Mouse (Mus musculus) C2C12 (cell line): Measurements from ENCODE around the gene Ranbp2. TPM values are rescaled to one million over a fixed set of nuclear protein-coding genes. Genes with fewer than 3 reads are reported as not detected.
"Not testable (repeated sequence)": the region's sequence is repeated elsewhere in the genome, so short reads cannot be mapped to it uniquely, and the experiment has no call there.

Experiments
- H3K27me3 ChIP-seq: one replicate; pipeline ENCODE4 v1.6.1; 2011; ENCODE audit not compliant: control insufficient read depth, insufficient read depth, insufficient read length
- H3K36me3 ChIP-seq: one replicate; pipeline ENCODE4 v1.6.1; 2011; ENCODE audit not compliant: control insufficient read depth, insufficient read depth
- H3K4me3 ChIP-seq: one replicate; pipeline ENCODE4 v1.5.1; 2011; ENCODE audit warnings: mild to moderate bottlenecking, control low read depth; ENCODE audit not compliant: poor library complexity, insufficient read depth, severe bottlenecking
- H3K79me2 ChIP-seq: one replicate; pipeline ENCODE4 v1.6.1; 2011; ENCODE audit not compliant: control insufficient read depth, insufficient read depth
- H3K79me3 ChIP-seq: one replicate; pipeline ENCODE4 v1.6.1; 2011; ENCODE audit warnings: low read depth, control low read depth
- H3ac ChIP-seq: one replicate; pipeline ENCODE3; 2011; ENCODE audit warnings: low read depth; ENCODE audit not compliant: control insufficient read depth, insufficient read length
- CEBPB ChIP-seq: IDR thresholded peaks from one replicate; pipeline ENCODE4 v1.6.1; 2011; ENCODE audit warnings: low read depth, mild to moderate bottlenecking, control low read depth, moderate library complexity
- CTCF ChIP-seq: IDR thresholded peaks from one replicate; pipeline ENCODE4 v1.5.1; 2011; ENCODE audit not compliant: control insufficient read depth, insufficient read depth, insufficient read length
- FOSL1 ChIP-seq: IDR thresholded peaks from one replicate; pipeline ENCODE4 v1.8.0; 2011; ENCODE audit warnings: mild to moderate bottlenecking, low read length; ENCODE audit not compliant: poor library complexity, insufficient read depth, severe bottlenecking
- MAX ChIP-seq: IDR thresholded peaks from one replicate; pipeline ENCODE4 v1.6.1; 2011; ENCODE audit warnings: mild to moderate bottlenecking, control low read depth
- MYOD1 ChIP-seq: IDR thresholded peaks from one replicate; pipeline ENCODE4 v1.6.1; 2011; ENCODE audit warnings: low read depth; ENCODE audit not compliant: control insufficient read depth, insufficient read length
- MYOG ChIP-seq: IDR thresholded peaks from one replicate; pipeline ENCODE4 v1.6.1; 2011; ENCODE audit not compliant: control insufficient read depth, insufficient read length; ENCODE audit errors: extremely low read depth
- USF1 ChIP-seq: IDR thresholded peaks from one replicate; pipeline ENCODE4 v1.6.1; 2011; ENCODE audit warnings: low read depth, mild to moderate bottlenecking, control low read depth, moderate library complexity
- polyA plus RNA-seq: library from polyadenylated mRNA; unstranded; fragments of >200 nt; fragmentation: generic; extraction: Trizol; gene quantifications from one replicate; pipeline ENCODE4 v1.2.1, GENCODE M21; 2012; ENCODE audit warnings: missing spikeins

The Ranbp2 gene
- polyA plus RNA-seq, 1 experiment, result 8.4 TPM

DNA sequence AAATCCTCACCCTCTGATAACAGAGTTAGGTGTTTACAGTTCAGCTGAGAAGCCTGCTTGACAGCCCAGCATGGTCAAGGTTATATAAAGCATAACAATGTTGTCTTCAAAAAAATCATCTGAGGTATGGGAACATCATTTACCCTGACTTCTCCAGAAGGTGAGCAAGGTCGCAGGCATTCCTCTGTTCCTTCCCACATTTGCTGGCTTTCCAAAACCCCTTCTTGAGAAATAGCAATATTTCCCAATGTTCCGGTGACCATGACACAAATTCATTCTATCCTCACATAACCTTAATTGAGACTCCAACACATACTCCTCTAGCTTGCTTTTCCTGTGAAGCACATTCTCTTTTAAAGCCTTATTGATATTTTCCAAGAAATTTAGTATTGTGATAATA, 51.8 kb downstream of the Ranbp2 start:
- Histone ChIP-seq H3K36me3 (peaks cover 32% of the 10 kb centered on the region), H3K79me2 (peaks cover 11% of the 10 kb centered on the region), H3K4me3 (peak overlapping the region; percentile 63), H3K79me3 (no peaks in the 10 kb centered on the region), H3K27me3 (no peaks in the 10 kb centered on the region), H3ac (no peak overlapping the region)
- TF ChIP-seq CTCF, result no peak
- no peak for TF ChIP-seq FOSL1
- TF ChIP-seq CEBPB, result no peak
- no peak for TF ChIP-seq MAX
- no peak for TF ChIP-seq MYOD1
- TF ChIP-seq USF1, result no peak
- no peak for TF ChIP-seq MYOG

DNA sequence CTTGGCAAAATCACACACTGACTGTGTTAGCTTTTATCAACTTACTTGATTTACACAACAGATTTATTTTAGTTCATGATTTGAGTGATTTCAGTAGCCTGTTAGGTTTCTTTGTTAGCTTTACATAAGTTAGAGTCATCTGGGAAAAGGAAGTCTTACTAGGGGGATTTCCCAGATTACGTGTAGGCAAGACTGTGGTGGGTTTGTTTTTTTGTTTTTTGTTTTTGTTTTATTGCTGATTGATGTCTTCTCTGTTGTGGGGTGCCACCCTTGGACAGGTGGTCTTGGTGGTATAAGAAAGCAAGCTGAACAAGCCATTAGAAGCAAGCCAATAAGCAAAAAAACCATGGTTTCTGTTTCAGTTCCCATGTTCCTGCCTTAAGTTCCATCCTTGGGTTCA, 82.6 kb downstream of the Ranbp2 start:
- no peak for TF ChIP-seq CEBPB
- TF ChIP-seq USF1, result no peak
- TF ChIP-seq MAX, result no peak
- TF ChIP-seq MYOD1, result no peak
- no peak for TF ChIP-seq MYOG
- TF ChIP-seq FOSL1, result no peak
- no peak for TF ChIP-seq CTCF
- Histone ChIP-seq H3K36me3 (peaks cover 10% of the 10 kb centered on the region), H3K79me2 (no peaks in the 10 kb centered on the region), H3K27me3 (no peaks in the 10 kb centered on the region), H3K4me3 (no peak overlapping the region), H3K79me3 (no peaks in the 10 kb centered on the region), H3ac (no peak overlapping the region)

DNA sequence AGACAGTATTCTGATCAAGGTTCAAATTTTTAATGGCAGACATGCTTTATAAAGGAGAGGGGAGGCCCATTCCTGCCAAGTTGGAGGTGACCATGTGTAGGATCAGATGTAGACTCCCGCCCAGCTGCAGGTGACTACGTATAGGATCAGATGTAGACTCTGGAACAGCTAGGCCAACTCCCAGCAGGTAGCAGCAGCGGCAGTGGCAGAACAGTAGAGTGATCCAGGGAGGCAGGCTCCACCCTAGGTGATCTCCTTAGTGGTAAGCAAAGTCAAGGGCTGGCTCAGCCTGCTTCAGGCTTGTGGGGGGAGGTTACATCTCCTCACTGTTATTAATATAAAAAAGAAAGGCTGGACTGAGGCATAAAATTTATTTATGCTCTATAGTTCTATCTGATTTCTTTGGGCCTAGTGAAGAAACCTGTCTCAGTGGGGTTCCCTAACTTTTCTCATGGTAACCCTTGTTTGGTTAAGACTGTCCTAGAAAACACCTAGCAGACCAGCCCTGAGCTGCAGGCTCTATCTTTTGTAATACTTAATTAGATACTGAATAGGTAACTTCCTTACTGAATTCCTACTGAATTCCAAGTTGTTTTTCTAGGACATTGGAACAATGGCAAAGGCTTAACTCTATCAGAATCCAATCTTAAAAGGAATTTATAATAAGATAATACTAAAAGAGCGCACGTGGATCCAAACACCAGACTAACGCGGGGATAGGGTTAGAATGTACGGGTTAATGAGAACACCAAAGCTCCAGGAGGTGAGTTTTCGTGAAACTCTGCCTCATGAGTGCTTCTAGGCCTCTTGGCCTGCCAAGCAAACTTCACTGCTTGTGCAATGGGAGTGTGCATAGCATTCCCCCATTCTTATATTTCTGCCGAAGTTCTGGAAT, 84.4 kb downstream of the Ranbp2 start:
- Histone ChIP-seq H3K79me3 (no peaks in the 10 kb centered on the region), H3K79me2 (no peaks in the 10 kb centered on the region), H3K27me3 (no peaks in the 10 kb centered on the region), H3ac (no peak overlapping the region), H3K36me3 (peaks cover 10% of the 10 kb centered on the region), H3K4me3 (no peak overlapping the region)
- no peak for TF ChIP-seq USF1
- TF ChIP-seq MAX, result no peak
- no peak for TF ChIP-seq CEBPB
- no peak for TF ChIP-seq MYOD1
- TF ChIP-seq CTCF, result no peak
- TF ChIP-seq FOSL1, result no peak
- no peak for TF ChIP-seq MYOG

DNA sequence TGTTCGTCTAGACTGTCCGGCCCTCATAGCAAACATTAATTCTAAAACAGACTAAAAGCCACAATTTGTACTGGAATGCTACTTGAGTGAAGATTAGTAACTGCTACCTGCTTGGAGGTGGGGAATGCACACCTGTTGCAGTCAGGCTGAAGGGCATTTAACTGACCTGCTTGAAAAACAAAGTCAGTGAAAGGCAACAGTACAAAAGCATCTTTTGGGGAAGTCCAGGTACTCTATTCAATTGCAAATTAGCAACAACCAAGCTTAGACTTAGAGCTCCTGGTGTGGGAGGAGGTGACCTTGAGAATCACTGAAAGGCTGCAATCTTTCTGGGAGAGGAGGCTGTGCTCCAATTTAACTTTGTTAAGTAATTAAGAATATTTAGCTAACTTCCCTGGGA, 85.5 kb downstream of the Ranbp2 start:
- Histone ChIP-seq H3ac (no peak overlapping the region), H3K36me3 (peaks cover 10% of the 10 kb centered on the region), H3K4me3 (no peak overlapping the region), H3K79me3 (no peaks in the 10 kb centered on the region), H3K79me2 (no peaks in the 10 kb centered on the region), H3K27me3 (no peaks in the 10 kb centered on the region)
- TF ChIP-seq MYOG, result no peak
- no peak for TF ChIP-seq CTCF
- TF ChIP-seq USF1, result no peak
- no peak for TF ChIP-seq MAX
- TF ChIP-seq MYOD1, result no peak
- no peak for TF ChIP-seq FOSL1
- TF ChIP-seq CEBPB, result no peak

DNA sequence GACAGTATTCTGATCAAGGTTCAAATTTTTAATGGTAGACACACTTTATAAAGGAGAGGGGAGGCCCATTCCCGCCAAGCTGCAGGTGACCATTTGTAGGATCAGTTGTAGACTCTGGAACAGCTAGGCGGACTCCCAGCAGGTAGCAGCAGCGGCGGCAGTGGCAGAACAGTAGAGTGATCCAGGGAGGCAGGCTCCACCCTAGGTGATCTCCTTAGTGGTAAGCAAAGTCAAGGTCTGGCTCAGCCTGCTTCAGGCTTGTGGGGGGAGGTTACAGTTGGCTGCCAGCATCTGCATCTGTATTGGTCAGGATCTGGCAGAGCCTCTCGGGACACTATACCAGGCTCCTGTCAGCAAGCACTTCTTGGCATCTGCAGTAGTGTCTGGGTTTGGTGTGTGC, 89.6 kb downstream of the Ranbp2 start:
- H3K79me3 ChIP-seq, H3ac ChIP-seq, H3K4me3 ChIP-seq, H3K27me3 ChIP-seq, H3K79me2 ChIP-seq: not testable (repeated sequence)
- H3K36me3 ChIP-seq, result peaks cover 15% of the 10 kb centered on the region

DNA sequence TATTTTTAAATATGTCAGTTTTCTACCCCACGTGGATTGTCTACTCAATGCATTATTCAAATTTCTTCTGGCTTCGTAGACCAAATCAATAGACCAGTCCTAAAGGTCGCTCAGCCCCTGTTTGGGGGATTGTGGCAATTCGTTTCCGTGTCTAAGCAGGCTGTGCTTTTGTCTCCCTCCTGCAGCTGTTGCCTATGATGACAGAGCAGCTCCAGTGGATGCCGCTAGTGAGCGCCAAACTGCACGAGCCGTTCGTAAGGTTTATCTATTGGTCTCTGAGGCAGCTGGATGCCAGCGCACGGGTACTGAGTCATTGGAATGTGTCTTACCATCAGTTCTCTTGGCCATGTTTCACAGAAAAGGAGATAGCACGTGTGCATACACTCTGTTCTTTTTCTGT, 93.9 kb downstream of the Ranbp2 start:
- TF ChIP-seq FOSL1 (no peak), USF1 (no peak), MYOD1 (no peak), MAX (no peak), MYOG (no peak)
- Histone ChIP-seq H3K27me3 (no peaks in the 10 kb centered on the region), H3K36me3 (peaks cover 15% of the 10 kb centered on the region), H3K4me3 (no peak overlapping the region), H3K79me3 (no peaks in the 10 kb centered on the region), H3ac (no peak overlapping the region), H3K79me2 (no peaks in the 10 kb centered on the region)

Other genes starting within 250 kb of the Ranbp2 start
- gene AW822073, start 222.0 kb upstream of the Ranbp2 start, polyA plus RNA-seq, result not detected
- not detected for gene Duxf3, start 214.2 kb upstream of the Ranbp2 start, polyA plus RNA-seq
- not detected for gene Gm4981, start 210.2 kb upstream of the Ranbp2 start, polyA plus RNA-seq
- gene Gcc2, start 191.4 kb upstream of the Ranbp2 start, polyA plus RNA-seq, result 4.1 TPM
- 20.9 TPM for gene Lims1, start 123.5 kb upstream of the Ranbp2 start, polyA plus RNA-seq
- 0.91 TPM for gene Ccdc138, start 51.0 kb downstream of the Ranbp2 start, polyA plus RNA-seq
- not detected for gene Edar, start 228.7 kb downstream of the Ranbp2 start, polyA plus RNA-seq